Mouse (Mus musculus): ENCODE results near the gene Oard1. TPM values are rescaled to one million over a fixed set of nuclear protein-coding genes. Genes with fewer than 3 reads are reported as not detected.
A peak's percentile ranks its signal among the peaks of the same experiment; 100 is the strongest.

Gene Oard1
- polyA plus RNA-seq, 1 experiment from 2014 or later: 82.5 TPM

DNA sequence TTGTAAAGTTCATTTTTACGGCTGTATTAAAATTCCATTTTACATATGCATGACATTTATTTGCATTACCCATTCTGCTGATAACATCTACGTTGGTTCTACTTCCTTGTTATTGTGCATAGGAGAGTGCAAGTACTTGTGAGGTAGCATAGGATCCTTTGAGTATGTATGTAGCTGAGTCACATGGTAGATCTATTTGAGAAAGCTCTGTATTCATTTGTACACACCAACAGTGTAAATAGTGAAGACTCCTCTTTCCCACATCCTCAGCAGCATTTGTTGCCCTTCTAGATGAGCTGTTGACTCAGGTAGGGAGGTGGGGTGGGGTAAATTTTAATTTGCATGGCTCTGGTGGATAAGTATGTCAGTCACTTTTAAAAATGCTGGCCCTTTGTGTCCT, 6.0 kb upstream of the Oard1 start:
- no peaks in the 10 kb centered on the region for H3K9me3 ChIP-seq (ENCODE audit: control insufficient read depth, low read length)
- no peak overlapping the region for H3K4me3 ChIP-seq (ENCODE audit: low read length)
- no peaks in the 10 kb centered on the region for H3K27me3 ChIP-seq (ENCODE audit: control insufficient read depth, insufficient read depth, low read length)
- H3K9ac ChIP-seq (ENCODE audit: low read depth, low read length): no peak overlapping the region
- ATAC-seq (ENCODE audit: low FRiP score, low TSS enrichment): no peak
- H3K36me3 ChIP-seq (ENCODE audit: control insufficient read depth, insufficient read depth, low read length): peaks cover 19% of the 10 kb centered on the region
- H3K4me2 ChIP-seq (replicated peaks; ENCODE audit: low read depth, low read length): no peak overlapping the region
- H3K27ac ChIP-seq (ENCODE audit: low read depth, low read length): no peak overlapping the region
- H3K4me1 ChIP-seq (ENCODE audit: control insufficient read depth, insufficient read depth, low read length): peaks cover 7% of the 10 kb centered on the region; the same call in 1 of the 2 replicates
- 86% methylated on average over 2 of the region's 2 CpGs for WGBS

- Histone ChIP-seq H3K4me1 (ENCODE audit: control insufficient read depth, insufficient read depth, low read length) (peaks cover 7% of the 10 kb centered on the region; the same call in 1 of the 2 replicates), H3K4me2 (replicated peaks; ENCODE audit: low read depth, low read length) (no peak overlapping the region), H3K27ac (ENCODE audit: low read depth, low read length) (no peak overlapping the region), H3K9ac (ENCODE audit: low read depth, low read length) (no peak overlapping the region), H3K36me3 (ENCODE audit: control insufficient read depth, insufficient read depth, low read length) (peaks cover 11% of the 10 kb centered on the region), H3K9me3 (ENCODE audit: control insufficient read depth, low read length) (no peaks in the 10 kb centered on the region), H3K27me3 (ENCODE audit: control insufficient read depth, insufficient read depth, low read length) (no peaks in the 10 kb centered on the region), H3K4me3 (ENCODE audit: low read length) (no peak overlapping the region)
- no peak for ATAC-seq (ENCODE audit: low FRiP score, low TSS enrichment)
- WGBS: 90% methylated on average over 1 of the region's 1 CpGs
These were observed 5.1 kb upstream of the Oard1 start for GRCm38 (mm10) chr17:48404706-48405105.

DNA sequence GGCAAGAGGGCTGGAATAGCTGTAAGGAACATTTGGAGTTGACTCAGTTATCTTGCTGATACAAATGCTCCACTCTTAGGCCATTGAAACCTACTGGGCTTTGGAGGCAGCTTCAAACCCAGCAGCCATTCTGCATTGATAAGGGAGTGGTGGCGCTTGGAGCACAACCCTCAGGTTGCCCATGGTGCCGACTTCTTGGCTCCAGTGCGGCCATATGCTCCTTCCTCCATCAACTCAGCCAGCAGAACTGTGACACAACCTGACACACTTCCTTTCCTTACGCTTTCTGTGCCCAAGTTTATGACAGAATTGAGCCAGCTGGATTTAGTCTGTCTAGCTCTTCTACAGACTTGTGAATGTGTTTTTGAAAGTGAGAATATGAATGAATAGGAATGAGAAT, 2.7 kb upstream of the Oard1 start:
- Histone ChIP-seq H3K4me1 (ENCODE audit: control insufficient read depth, insufficient read depth, low read length) (peaks cover 17% of the 10 kb centered on the region), H3K4me3 (ENCODE audit: low read length) (no peak overlapping the region), H3K9me3 (ENCODE audit: control insufficient read depth, low read length) (no peaks in the 10 kb centered on the region), H3K4me2 (replicated peaks; ENCODE audit: low read depth, low read length) (0 out of 2 replicates have a peak overlapping the region, but pooled peaks have one; percentile 77), H3K27ac (ENCODE audit: low read depth, low read length) (no peak overlapping the region), H3K36me3 (ENCODE audit: control insufficient read depth, insufficient read depth, low read length) (peaks cover 6% of the 10 kb centered on the region; the same call in 1 of the 2 replicates), H3K27me3 (ENCODE audit: control insufficient read depth, insufficient read depth, low read length) (no peaks in the 10 kb centered on the region), H3K9ac (ENCODE audit: low read depth, low read length) (peak overlapping the region; percentile 99; the same call in 1 of the 2 replicates)
- WGBS: 75% methylated on average over 4 of the region's 4 CpGs
- ATAC-seq (ENCODE audit: low FRiP score, low TSS enrichment): no peak

GRCm38 (mm10) chr17:48407910-48408525, 1.8 kb upstream of the Oard1 start:
- Histone ChIP-seq H3K4me2 (replicated peaks; ENCODE audit: low read depth, low read length) (peak overlapping the region; percentile 77), H3K27ac (ENCODE audit: low read depth, low read length) (peak overlapping the region; percentile 100), H3K9ac (ENCODE audit: low read depth, low read length) (peak overlapping the region; percentile 99), H3K4me1 (ENCODE audit: control insufficient read depth, insufficient read depth, low read length) (peaks cover 17% of the 10 kb centered on the region), H3K36me3 (ENCODE audit: control insufficient read depth, insufficient read depth, low read length) (peaks cover 13% of the 10 kb centered on the region; the same call in 1 of the 2 replicates), H3K9me3 (ENCODE audit: control insufficient read depth, low read length) (no peaks in the 10 kb centered on the region), H3K4me3 (ENCODE audit: low read length) (peak overlapping the region; percentile 89), H3K27me3 (ENCODE audit: control insufficient read depth, insufficient read depth, low read length) (no peaks in the 10 kb centered on the region)
- no peak for ATAC-seq (ENCODE audit: low FRiP score, low TSS enrichment)
- 12% methylated on average over 8 of the region's 8 CpGs for WGBS

- no peaks in the 10 kb centered on the region for H3K27me3 ChIP-seq (ENCODE audit: control insufficient read depth, insufficient read depth, low read length)
- H3K9me3 ChIP-seq (ENCODE audit: control insufficient read depth, low read length): no peaks in the 10 kb centered on the region
- peak; percentile 54 for ATAC-seq (ENCODE audit: low FRiP score, low TSS enrichment)
- peak overlapping the region; percentile 89 for H3K4me3 ChIP-seq (ENCODE audit: low read length)
- WGBS: under 1% methylated on average over 47 of the region's 47 CpGs
- peaks cover 17% of the 10 kb centered on the region for H3K4me1 ChIP-seq (ENCODE audit: control insufficient read depth, insufficient read depth, low read length)
- H3K9ac ChIP-seq (ENCODE audit: low read depth, low read length): peak overlapping the region; percentile 99
- peak overlapping the region; percentile 100 for H3K27ac ChIP-seq (ENCODE audit: low read depth, low read length)
- H3K36me3 ChIP-seq (ENCODE audit: control insufficient read depth, insufficient read depth, low read length): peaks cover 13% of the 10 kb centered on the region; the same call in 1 of the 2 replicates
- peak overlapping the region; percentile 77 for H3K4me2 ChIP-seq (replicated peaks; ENCODE audit: low read depth, low read length)
These were observed 1.1 kb upstream of the Oard1 start for GRCm38 (mm10) chr17:48408526-48409291.

- Histone ChIP-seq H3K27me3 (ENCODE audit: control insufficient read depth, insufficient read depth, low read length) (no peaks in the 10 kb centered on the region), H3K4me1 (ENCODE audit: control insufficient read depth, insufficient read depth, low read length) (peaks cover 17% of the 10 kb centered on the region), H3K4me3 (ENCODE audit: low read length) (peak overlapping the region; percentile 76), H3K36me3 (ENCODE audit: control insufficient read depth, insufficient read depth, low read length) (peaks cover 23% of the 10 kb centered on the region), H3K9me3 (ENCODE audit: control insufficient read depth, low read length) (no peaks in the 10 kb centered on the region), H3K27ac (ENCODE audit: low read depth, low read length) (peak overlapping the region; percentile 100), H3K4me2 (replicated peaks; ENCODE audit: low read depth, low read length) (peak overlapping the region; percentile 71), H3K9ac (ENCODE audit: low read depth, low read length) (peak overlapping the region; percentile 85)
- ATAC-seq (ENCODE audit: low FRiP score, low TSS enrichment): peak; percentile 12
- WGBS: under 1% methylated on average over 13 of the region's 13 CpGs
These were observed 528 bp downstream of the Oard1 start for GRCm38 (mm10) chr17:48410299-48410785.

GRCm38 (mm10) chr17:48411241-48411640, 1.4 kb downstream of the Oard1 start:
- H3K36me3 ChIP-seq (ENCODE audit: control insufficient read depth, insufficient read depth, low read length): peaks cover 25% of the 10 kb centered on the region
- peak overlapping the region; percentile 100 for H3K27ac ChIP-seq (ENCODE audit: low read depth, low read length)
- H3K4me3 ChIP-seq (ENCODE audit: low read length): peak overlapping the region; percentile 76
- H3K4me2 ChIP-seq (replicated peaks; ENCODE audit: low read depth, low read length): peak overlapping the region; percentile 71
- H3K9me3 ChIP-seq (ENCODE audit: control insufficient read depth, low read length): no peaks in the 10 kb centered on the region
- no peak for ATAC-seq (ENCODE audit: low FRiP score, low TSS enrichment)
- H3K27me3 ChIP-seq (ENCODE audit: control insufficient read depth, insufficient read depth, low read length): no peaks in the 10 kb centered on the region
- peaks cover 17% of the 10 kb centered on the region for H3K4me1 ChIP-seq (ENCODE audit: control insufficient read depth, insufficient read depth, low read length)
- peak overlapping the region; percentile 85 for H3K9ac ChIP-seq (ENCODE audit: low read depth, low read length)
- WGBS: 46% methylated on average over 8 of the region's 8 CpGs

GRCm38 (mm10) chr17:48416011-48416410, 6.2 kb downstream of the Oard1 start:
- 68% methylated on average over 7 of the region's 7 CpGs for WGBS
- no peak for ATAC-seq (ENCODE audit: low FRiP score, low TSS enrichment)
- no peak overlapping the region for H3K27ac ChIP-seq (ENCODE audit: low read depth, low read length)

More at GRCm38 (mm10) chr17:48416011-48416410, 6.2 kb downstream of the Oard1 start:
- Histone ChIP-seq H3K36me3 (ENCODE audit: control insufficient read depth, insufficient read depth, low read length) (peaks cover 34% of the 10 kb centered on the region), H3K4me3 (ENCODE audit: low read length) (no peak overlapping the region), H3K4me1 (ENCODE audit: control insufficient read depth, insufficient read depth, low read length) (peaks cover 22% of the 10 kb centered on the region), H3K9ac (ENCODE audit: low read depth, low read length) (no peak overlapping the region), H3K9me3 (ENCODE audit: control insufficient read depth, low read length) (no peaks in the 10 kb centered on the region), H3K27me3 (ENCODE audit: control insufficient read depth, insufficient read depth, low read length) (no peaks in the 10 kb centered on the region), H3K4me2 (replicated peaks; ENCODE audit: low read depth, low read length) (no peak overlapping the region)
